Mouse (Mus musculus) limb, embryonic 13.5 days (tissue): ENCODE measurements at regions not wholly inside any gene's neighbourhood (a gene's known extent, or its start where the extent isn't known, plus 50 kb on each side); places are given as distances from the start of the nearest gene placed in this dataset.

ENCODE experiments used
- ATAC-seq: fragments of 200-750 bp; cut with Nextera tagmentation; 2 replicates; pipeline ENCODE4 v1.8.0; 2017; ENCODE audit warnings: low read depth, moderate number of reproducible peaks, moderate TSS enrichment; ENCODE audit not compliant: low FRiP score
- H3K27ac ChIP-seq: fragments of 300-500 bp; sonication (generic); 2 replicates; pipeline ENCODE4 v1.5.1; 2015; ENCODE audit warnings: inconsistent platforms, mild to moderate bottlenecking, moderate library complexity
- H3K27me3 ChIP-seq: fragments of 300-500 bp; sonication (generic); 2 replicates; pipeline ENCODE4 v1.6.1; 2015; ENCODE audit warnings: mild to moderate bottlenecking, inconsistent platforms
- H3K36me3 ChIP-seq: fragments of 300-500 bp; sonication (generic); 2 replicates; pipeline ENCODE4 v1.6.1; 2015; ENCODE audit warnings: inconsistent platforms, mild to moderate bottlenecking, moderate library complexity
- H3K4me1 ChIP-seq: fragments of 300-500 bp; sonication (generic); 2 replicates; pipeline ENCODE4 v1.6.1; 2015; ENCODE audit warnings: inconsistent platforms
- H3K4me2 ChIP-seq: fragments of 300-500 bp; sonication (generic); replicated peaks from 2 replicates; pipeline ENCODE4 v1.6.1; 2015; ENCODE audit warnings: inconsistent platforms, mild to moderate bottlenecking, moderate library complexity
- H3K4me3 ChIP-seq: fragments of 300-500 bp; sonication (generic); 2 replicates; pipeline ENCODE4 v1.5.1; 2015; ENCODE audit warnings: moderate library complexity, mild to moderate bottlenecking, inconsistent platforms
- H3K9ac ChIP-seq: fragments of 300-500 bp; sonication (generic); 2 replicates; pipeline ENCODE4 v1.6.1; 2015; ENCODE audit warnings: mild to moderate bottlenecking, inconsistent platforms
- H3K9me3 ChIP-seq: fragments of 300-500 bp; sonication (generic); 2 replicates; pipeline ENCODE4 v1.6.1; 2016; ENCODE audit warnings: inconsistent platforms
- WGBS: fragments of 180-500 bp; shearing (Covaris S2); methylation state at CpG from one replicate; pipeline ENCODE4 v1.1.7; 2015; 5-methylcytosine and 5-hydroxymethylcytosine counted together

DNA sequence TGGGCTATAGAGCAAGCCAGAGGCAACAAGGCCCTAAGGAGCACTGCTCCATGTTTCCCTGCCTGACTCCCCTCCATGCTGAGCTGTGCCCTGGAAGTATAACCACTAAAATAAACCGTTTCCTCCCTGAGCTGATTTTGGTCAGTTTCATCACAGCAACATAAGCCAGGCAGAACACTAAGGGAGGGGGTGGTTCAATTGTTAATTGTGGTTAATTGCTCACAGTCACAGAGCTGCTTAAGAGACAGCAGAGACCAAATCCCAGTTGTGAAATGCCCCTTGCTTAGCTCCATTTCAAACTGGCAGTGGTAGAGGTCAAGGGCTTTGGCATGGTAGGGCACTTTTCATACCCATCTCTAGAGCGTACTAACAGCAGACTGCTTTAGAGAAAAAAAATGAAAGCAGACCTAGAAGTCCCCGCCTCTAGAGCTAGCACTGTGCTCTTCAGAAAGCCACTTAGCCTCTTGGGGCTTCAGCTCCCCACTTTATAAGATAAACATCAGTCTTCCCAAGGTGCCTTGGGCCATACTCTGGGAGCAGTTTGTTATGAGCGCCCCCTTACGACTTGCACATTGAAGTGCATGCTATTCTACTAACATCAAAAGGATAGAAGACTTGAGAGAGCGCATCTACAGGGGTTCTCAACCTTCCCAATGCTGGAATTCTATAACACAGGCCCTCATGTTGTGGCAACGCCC is 380.3 kb upstream of the Zfp703 start:
- no peak for ATAC-seq
- Histone ChIP-seq H3K9ac (no peak overlapping the region), H3K9me3 (no peaks in the 10 kb centered on the region), H3K27me3 (peaks cover 72% of the 10 kb centered on the region), H3K27ac (no peak overlapping the region), H3K4me1 (peaks cover 40% of the 10 kb centered on the region), H3K4me3 (no peak overlapping the region), H3K36me3 (no peaks in the 10 kb centered on the region), H3K4me2 (no peak overlapping the region)
- 56% methylated on average over 7 of the region's 7 CpGs for WGBS

DNA sequence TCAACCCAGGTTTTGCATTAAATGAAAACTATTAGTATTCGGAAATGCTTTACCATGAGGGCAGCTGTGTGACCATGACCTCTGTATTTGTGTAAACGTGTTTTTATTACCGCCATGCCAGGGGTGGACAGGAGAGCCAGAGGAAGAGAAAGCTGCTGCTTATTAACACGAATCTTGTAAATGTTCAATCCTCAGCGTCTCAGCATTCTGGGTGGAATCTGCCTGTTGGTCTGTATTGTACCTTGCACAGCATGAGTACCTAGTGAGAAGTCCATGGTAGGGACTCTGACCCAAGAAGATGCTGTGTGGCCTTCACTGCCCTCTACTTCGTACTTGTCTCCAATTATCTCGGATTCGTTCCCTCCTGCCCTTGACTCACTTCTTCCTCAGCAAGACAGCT is 378.6 kb upstream of the Zfp703 start:
- WGBS: 82% methylated on average over 8 of the region's 8 CpGs
- Histone ChIP-seq H3K4me3 (no peak overlapping the region), H3K27me3 (peaks cover 58% of the 10 kb centered on the region), H3K9ac (no peak overlapping the region), H3K4me1 (peaks cover 35% of the 10 kb centered on the region), H3K36me3 (no peaks in the 10 kb centered on the region), H3K4me2 (no peak overlapping the region), H3K9me3 (no peaks in the 10 kb centered on the region), H3K27ac (no peak overlapping the region)
- no peak for ATAC-seq

DNA sequence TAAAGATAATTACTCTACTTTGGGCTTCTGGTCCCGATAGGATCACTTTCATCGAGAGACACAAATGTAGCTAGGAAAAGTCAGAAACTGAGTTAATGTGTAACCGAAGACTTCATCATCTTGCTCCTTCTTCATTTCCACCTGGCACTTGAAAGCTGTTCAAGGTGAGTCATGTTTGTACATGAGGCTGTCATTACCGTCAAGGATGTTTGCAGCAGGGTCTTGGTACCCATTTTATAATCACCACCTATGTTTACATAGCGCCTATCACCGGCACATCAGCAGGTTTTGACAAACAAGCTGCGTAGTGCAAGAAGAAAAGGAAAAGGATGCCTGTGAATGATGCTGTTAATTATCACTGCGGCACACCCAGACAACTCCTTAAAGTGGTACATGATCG is 377.0 kb upstream of the Zfp703 start:
- no peak for ATAC-seq
- Histone ChIP-seq H3K4me2 (no peak overlapping the region), H3K27me3 (peaks cover 45% of the 10 kb centered on the region), H3K36me3 (no peaks in the 10 kb centered on the region), H3K9ac (no peak overlapping the region), H3K27ac (no peak overlapping the region), H3K4me3 (no peak overlapping the region), H3K9me3 (no peaks in the 10 kb centered on the region), H3K4me1 (peaks cover 19% of the 10 kb centered on the region)
- WGBS: 94% methylated on average over 9 of the region's 9 CpGs

DNA sequence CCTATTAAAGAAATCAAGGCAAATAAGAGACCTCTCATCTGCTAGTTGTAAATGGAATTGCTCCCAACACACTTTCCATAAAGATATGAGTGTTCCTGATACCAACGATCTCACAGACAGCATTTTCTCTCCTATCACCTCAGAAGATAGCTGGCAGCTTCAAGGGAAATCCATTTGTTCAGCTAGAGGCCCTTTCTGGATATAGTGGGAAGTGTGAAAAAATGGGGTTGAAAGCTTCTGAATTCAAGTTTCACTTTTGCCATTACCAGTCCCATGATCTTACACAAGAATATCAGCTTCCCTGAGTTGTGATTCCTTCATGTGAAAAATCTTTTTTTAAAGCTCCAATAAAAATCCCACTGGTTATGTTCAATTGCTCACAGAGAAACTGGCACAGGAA is 369.1 kb upstream of the Zfp703 start:
- Histone ChIP-seq H3K4me3 (no peak overlapping the region), H3K27ac (no peak overlapping the region), H3K9me3 (peaks cover 22% of the 10 kb centered on the region; the same call in 1 of the 2 replicates), H3K9ac (no peak overlapping the region), H3K36me3 (no peaks in the 10 kb centered on the region), H3K4me1 (no peaks in the 10 kb centered on the region), H3K4me2 (no peak overlapping the region), H3K27me3 (0 out of 2 replicates have a peak, but pooled peaks cover 8% of the 10 kb centered on the region)
- no peak for ATAC-seq
- 87% methylated on average over 1 of the region's 1 CpGs for WGBS

DNA sequence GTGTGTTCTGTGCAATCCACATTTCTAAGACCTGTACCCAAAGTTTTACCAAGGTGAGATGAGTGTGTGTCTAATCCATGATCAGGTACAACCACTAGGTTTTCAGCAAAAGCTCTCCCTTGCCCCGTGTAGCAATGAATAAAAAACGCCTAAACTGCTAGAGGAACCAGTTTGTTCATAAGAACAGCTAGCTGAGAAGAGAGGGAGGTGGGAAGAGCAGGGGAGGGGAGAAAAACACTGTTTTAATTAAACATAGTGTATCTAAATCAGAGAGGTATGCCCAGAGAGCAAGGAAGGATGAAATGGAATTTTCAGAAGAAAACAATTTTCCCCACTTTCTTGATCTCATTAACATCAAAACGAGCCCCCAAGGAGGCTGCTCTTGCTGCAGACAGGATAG is 368.5 kb upstream of the Zfp703 start:
- Histone ChIP-seq H3K9ac (no peak overlapping the region), H3K9me3 (peaks cover 22% of the 10 kb centered on the region; the same call in 1 of the 2 replicates), H3K36me3 (no peaks in the 10 kb centered on the region), H3K4me3 (no peak overlapping the region), H3K4me2 (no peak overlapping the region), H3K27me3 (0 out of 2 replicates have a peak, but pooled peaks cover 8% of the 10 kb centered on the region), H3K27ac (no peak overlapping the region), H3K4me1 (no peaks in the 10 kb centered on the region)
- 55% methylated on average over 3 of the region's 3 CpGs for WGBS
- no peak for ATAC-seq

DNA sequence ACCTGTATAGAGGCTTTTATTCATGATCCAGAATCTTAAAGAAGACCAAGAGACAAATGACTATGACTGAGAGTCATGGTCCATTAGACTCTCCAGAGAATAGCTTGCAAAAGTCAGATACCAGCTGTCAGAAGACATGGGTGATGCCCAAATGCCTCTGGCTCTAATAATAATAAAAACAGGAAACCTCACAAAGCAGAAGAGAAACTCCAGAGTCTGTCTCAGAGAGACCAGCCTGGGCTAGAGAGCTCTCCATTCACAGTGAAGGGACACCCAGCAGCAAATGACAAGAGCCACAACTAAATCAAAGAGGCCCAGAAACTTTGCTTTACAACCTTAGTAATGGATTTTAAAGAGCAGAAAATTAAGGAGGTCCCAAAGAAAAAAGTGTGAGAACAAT is 365.0 kb upstream of the Zfp703 start:
- Histone ChIP-seq H3K4me3 (no peak overlapping the region), H3K4me2 (no peak overlapping the region), H3K9me3 (peaks cover 15% of the 10 kb centered on the region; the same call in 1 of the 2 replicates), H3K9ac (no peak overlapping the region), H3K4me1 (no peaks in the 10 kb centered on the region), H3K27ac (no peak overlapping the region), H3K27me3 (0 out of 2 replicates have a peak, but pooled peaks cover 8% of the 10 kb centered on the region), H3K36me3 (no peaks in the 10 kb centered on the region)
- no peak for ATAC-seq

DNA sequence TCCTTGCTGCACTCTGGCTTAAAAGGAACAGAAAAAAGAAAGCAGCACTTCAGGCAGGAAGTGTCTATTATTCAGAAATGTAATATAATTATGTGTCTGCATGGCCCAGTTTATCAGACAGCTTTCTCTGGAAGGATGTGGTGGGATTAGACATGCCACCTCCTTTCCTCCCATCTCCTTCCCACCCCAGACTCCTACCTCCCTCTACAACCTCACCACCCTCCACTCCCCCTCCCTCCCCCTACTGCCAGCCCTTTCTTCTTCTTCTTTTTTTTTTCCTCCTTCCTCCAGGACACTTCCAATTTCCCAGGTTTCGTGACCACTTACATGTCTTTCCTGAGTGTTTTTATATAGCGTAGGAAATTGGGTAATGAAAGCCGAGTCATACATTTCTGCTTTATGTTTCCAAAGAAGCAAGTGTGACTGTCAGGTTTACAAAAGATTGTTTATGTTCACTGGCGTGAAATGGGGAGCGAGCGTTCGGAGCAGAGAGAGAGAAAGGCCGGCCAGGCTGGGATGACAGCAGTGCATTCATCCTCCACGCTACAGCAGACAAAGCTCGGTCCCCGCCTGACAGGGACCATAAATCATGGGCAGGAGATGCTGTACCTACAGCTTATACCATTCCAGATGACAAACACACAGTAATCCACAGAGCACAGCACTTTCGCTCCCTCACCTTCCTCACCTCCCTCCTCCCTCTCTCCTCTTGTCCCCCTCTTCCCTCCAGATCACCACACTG is 354.6 kb upstream of the Zfp703 start:
- no peak overlapping the region for H3K9ac ChIP-seq
- H3K9me3 ChIP-seq: no peaks in the 10 kb centered on the region
- H3K36me3 ChIP-seq: no peaks in the 10 kb centered on the region
- no peak for ATAC-seq
- H3K4me3 ChIP-seq: no peak overlapping the region
- peaks cover 32% of the 10 kb centered on the region for H3K27me3 ChIP-seq
- peaks cover 32% of the 10 kb centered on the region for H3K4me1 ChIP-seq
- no peak overlapping the region for H3K27ac ChIP-seq
- WGBS: 17% methylated on average over 12 of the region's 12 CpGs
- H3K4me2 ChIP-seq: peak overlapping the region; percentile 43

DNA sequence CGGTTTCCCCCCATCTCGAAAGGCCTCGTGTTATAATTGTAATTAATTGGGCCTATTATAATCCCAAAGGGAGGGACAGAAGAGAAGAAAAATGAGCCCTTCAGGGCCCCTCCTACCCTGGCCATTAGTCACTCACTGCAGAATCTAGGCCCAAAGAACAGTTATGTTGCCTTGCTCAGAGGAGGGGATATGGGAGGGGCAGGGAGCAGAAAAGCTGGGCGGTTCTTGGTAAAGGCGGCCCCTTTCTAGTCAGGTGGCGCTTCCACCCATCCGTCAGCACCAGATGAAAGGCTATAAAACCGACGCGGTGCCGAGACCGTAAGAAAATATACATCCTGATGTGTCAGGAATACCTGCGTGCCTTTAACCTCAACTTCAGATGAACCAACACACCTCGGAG is 350.9 kb upstream of the Zfp703 start:
- no peak overlapping the region for H3K9ac ChIP-seq
- H3K36me3 ChIP-seq: no peaks in the 10 kb centered on the region
- H3K9me3 ChIP-seq: no peaks in the 10 kb centered on the region
- peak overlapping the region; percentile 56 for H3K4me2 ChIP-seq
- 10% methylated on average over 14 of the region's 14 CpGs for WGBS
- peaks cover 35% of the 10 kb centered on the region for H3K4me1 ChIP-seq
- H3K27ac ChIP-seq: no peak overlapping the region
- peak; percentile 73 for ATAC-seq
- H3K27me3 ChIP-seq: peaks cover 42% of the 10 kb centered on the region
- peak overlapping the region; percentile 5; the same call in 1 of the 2 replicates for H3K4me3 ChIP-seq

DNA sequence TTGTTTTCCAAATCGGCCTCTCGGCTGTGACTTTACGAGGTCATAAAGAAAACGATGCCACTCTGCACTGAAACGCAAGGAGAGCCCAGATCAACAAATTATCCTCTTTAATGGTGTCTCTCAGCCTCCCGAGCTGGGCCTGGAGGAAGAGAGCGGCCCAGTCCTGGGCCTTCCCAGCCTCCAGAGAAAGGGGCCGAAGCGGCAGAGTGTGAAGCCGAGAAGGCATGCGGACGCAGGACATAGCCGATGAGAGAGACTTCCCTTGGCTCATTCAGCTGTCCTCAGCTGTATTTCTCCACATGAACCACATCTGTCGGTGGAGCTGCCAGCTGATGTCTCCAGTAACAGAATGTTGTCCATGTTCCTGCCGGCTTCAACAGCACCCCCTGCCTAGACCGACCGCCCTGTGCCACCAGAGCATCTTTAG is 350.5 kb upstream of the Zfp703 start:
- H3K4me2 ChIP-seq: peak overlapping the region; percentile 56

DNA sequence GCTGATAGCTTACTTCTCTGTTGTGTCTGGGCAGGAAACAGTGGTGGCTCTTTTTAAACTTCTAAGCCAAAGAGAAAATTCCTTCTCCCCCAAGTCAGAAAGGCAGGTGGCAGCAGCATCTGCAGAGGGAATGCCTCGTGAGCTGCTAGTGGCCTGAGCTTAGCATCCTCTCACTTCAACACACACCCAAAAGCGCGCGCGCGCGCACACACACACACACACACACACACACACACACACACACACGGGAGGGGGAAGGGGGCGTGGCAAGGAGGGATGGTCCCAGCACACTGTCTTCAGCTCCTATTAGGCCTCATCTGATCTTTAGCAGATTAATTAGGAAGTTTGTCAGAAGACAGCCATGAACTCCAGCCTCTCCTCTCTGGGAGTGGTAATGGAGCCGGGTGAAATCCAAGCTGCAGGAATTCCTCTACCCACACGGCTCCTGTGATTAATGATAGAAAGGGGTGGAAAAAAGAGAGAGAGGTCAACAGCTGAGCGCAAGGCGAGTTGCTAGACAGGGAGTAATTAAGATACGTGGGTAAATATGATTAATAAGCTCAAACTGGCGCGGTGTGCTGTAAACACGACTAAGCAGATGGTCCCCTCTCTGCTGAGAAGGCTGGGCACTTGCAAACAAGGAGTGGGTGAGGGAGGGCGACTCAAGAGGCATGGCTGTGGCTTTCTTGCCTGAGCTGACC is 349.8 kb upstream of the Zfp703 start:
- H3K36me3 ChIP-seq: no peaks in the 10 kb centered on the region
- no peak overlapping the region for H3K4me3 ChIP-seq
- H3K4me1 ChIP-seq: peaks cover 27% of the 10 kb centered on the region
- WGBS: 39% methylated on average over 18 of the region's 18 CpGs
- peak; percentile 34; the same call in 1 of the 2 replicates for ATAC-seq
- H3K4me2 ChIP-seq: peak overlapping the region; percentile 56
- no peak overlapping the region for H3K9ac ChIP-seq
- H3K27me3 ChIP-seq: peaks cover 40% of the 10 kb centered on the region
- H3K9me3 ChIP-seq: no peaks in the 10 kb centered on the region
- no peak overlapping the region for H3K27ac ChIP-seq

More for the DNA sequence above, 350.5 kb upstream of the Zfp703 start:
- Histone ChIP-seq H3K4me1 (peaks cover 34% of the 10 kb centered on the region), H3K9ac (no peak overlapping the region), H3K27me3 (peaks cover 40% of the 10 kb centered on the region), H3K9me3 (no peaks in the 10 kb centered on the region), H3K4me3 (peak overlapping the region; percentile 5; the same call in 1 of the 2 replicates), H3K27ac (no peak overlapping the region), H3K36me3 (no peaks in the 10 kb centered on the region)
- 6% methylated on average over 17 of the region's 17 CpGs for WGBS
- ATAC-seq: peak; percentile 41; the same call in 1 of the 2 replicates

DNA sequence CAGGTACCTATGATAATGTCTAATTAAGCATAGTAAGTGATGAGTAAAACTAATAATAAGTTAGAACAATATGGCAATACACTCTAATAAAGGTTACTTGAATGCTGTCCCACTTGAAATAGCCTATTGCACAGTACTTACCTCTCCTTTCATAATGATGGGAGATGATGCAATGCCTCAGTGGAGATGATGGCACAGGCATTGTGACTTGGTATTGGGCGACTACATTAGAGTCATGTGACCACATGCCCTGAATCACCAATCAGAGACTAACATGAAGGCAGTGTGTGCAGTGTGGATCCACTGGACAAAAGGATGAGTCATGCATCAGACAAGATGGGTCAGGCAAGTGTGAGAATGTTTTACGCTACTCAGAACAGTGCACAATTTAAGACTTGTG is 346.6 kb upstream of the Zfp703 start:
- no peak for ATAC-seq
- H3K9me3 ChIP-seq: no peaks in the 10 kb centered on the region
- WGBS: 89% methylated on average over 2 of the region's 2 CpGs
- H3K9ac ChIP-seq: no peak overlapping the region
- H3K27ac ChIP-seq: no peak overlapping the region
- H3K4me3 ChIP-seq: no peak overlapping the region
- H3K36me3 ChIP-seq: no peaks in the 10 kb centered on the region
- peaks cover 22% of the 10 kb centered on the region for H3K4me1 ChIP-seq
- H3K27me3 ChIP-seq: peaks cover 36% of the 10 kb centered on the region
- no peak overlapping the region for H3K4me2 ChIP-seq

DNA sequence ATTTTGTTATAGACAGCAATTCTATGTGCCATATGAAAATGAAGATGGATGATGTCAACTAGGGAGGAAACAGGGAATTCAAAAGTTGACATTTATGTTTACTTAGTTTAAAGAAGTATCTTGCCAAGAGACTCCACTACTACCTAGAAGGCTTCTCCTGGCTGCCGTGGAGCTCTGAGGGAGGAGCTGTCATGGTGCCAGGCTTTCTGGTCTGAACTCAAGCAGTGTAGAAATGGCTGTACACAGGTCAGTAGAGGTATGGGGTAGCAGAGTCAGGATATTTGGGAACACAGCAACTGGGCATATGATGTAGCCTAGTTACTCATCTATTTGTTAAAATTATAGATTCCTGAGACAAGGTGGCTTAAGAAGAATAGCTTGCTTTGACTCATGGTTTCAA is 341.4 kb upstream of the Zfp703 start:
- WGBS: 74% methylated on average over 1 of the region's 1 CpGs
- Histone ChIP-seq H3K4me2 (no peak overlapping the region), H3K4me1 (no peaks in the 10 kb centered on the region), H3K9me3 (no peaks in the 10 kb centered on the region), H3K36me3 (no peaks in the 10 kb centered on the region), H3K9ac (no peak overlapping the region), H3K27ac (no peak overlapping the region), H3K27me3 (peaks cover 34% of the 10 kb centered on the region), H3K4me3 (no peak overlapping the region)
- ATAC-seq: no peak
